Mouse (Mus musculus): ENCODE results near the gene Ntrk1. TPM values are rescaled to one million over a fixed set of nuclear protein-coding genes. Genes with fewer than 3 reads are reported as not detected.

Ntrk1 gene
- total and polyA plus RNA-seq, 3 experiments = not detected

DNA sequence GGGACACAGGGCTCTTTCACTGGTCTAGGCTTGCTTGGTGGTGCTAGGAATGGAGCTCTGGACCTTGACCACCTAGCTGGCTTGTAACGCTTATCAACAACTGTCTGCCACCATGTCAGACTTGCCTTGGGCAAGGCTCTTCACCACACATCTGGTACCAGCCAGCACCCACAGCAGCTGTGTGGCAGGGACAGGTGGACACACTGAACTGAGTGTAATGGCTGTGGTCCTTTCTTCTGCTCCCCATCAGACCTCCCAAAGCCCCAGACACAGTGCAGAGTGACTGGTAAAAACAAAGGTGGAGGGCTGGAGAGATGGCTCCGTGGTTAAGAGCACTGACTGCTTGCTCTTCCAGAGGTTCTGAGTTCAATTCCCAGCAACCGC lies 28.7 kb downstream of the Ntrk1 start:
- Histone ChIP-seq H3K27ac (ENCODE audit: control insufficient read depth, low read depth, low read length) (no peak overlapping the region), H3K79me2 (ENCODE audit: control insufficient read depth, insufficient read depth, low read length, poor library complexity) (no peaks in the 10 kb centered on the region), H3K27me3 (ENCODE audit: control insufficient read depth in 1 of 2, insufficient read depth in 2 of 2, low read length in 2 of 2) (no peaks in the 10 kb centered on the region), H3K36me3 (ENCODE audit: control insufficient read depth in 1 of 2, insufficient read depth in 2 of 2, low read length in 2 of 2) (no peaks in the 10 kb centered on the region), H3K4me1 (ENCODE audit: control insufficient read depth in 1 of 2, insufficient read depth in 2 of 2, low read length in 2 of 2) (peaks cover 0 to 5% of the 10 kb centered on the region in 2 experiments; a peak in 1 of 4 replicates), H3K4me3 (ENCODE audit: control insufficient read depth in 1 of 2, insufficient read depth in 1 of 2, low read depth in 2 of 2, low read length in 2 of 2) (no peak overlapping the region), H3K9ac (ENCODE audit: control insufficient read depth, low read depth, low read length, poor library complexity, severe bottlenecking) (no peak overlapping the region), H3K9me3 (replicated peaks; ENCODE audit: insufficient read depth, low read length) (no peaks in the 10 kb centered on the region)
- DNase-seq (ENCODE audit: low read depth, low spot score) = no peak
- TF ChIP-seq RAD21 (IDR thresholded peaks at IDR 0.05; ENCODE audit: low read depth, low read length) (no peak), CHD2 (IDR thresholded peaks at IDR 0.05; ENCODE audit: low read length) (no peak), ZNF384 (IDR thresholded peaks at IDR 0.05; ENCODE audit: low read depth, low read length) (no peak), MXI1 (IDR thresholded peaks at IDR 0.05; ENCODE audit: low read depth, low read length) (no peak), SIN3A (IDR thresholded peaks at IDR 0.05; ENCODE audit: low read length) (no peak), CTCF (IDR thresholded peaks at IDR 0.05 in 2 of 3, conservative IDR thresholded peaks at IDR 0.05 in 1 of 3; ENCODE audit: control insufficient read depth in 1 of 3, insufficient read depth in 1 of 3, low read depth in 2 of 3, low read length in 3 of 3, poor library complexity in 1 of 3, severe bottlenecking in 1 of 3) (no peak), EP300 (IDR thresholded peaks at IDR 0.05; ENCODE audit: low read depth in 1 of 2, low read length in 2 of 2) (no peak), ELF1 (IDR thresholded peaks at IDR 0.05; ENCODE audit: low read depth, low read length) (no peak), TAL1 (IDR thresholded peaks at IDR 0.05; ENCODE audit: low read length) (no peak), MEF2A (IDR thresholded peaks at IDR 0.05; ENCODE audit: extremely low read depth, insufficient replicate concordance, low read depth, low read length, poor library complexity, severe bottlenecking) (no peak), TBP (IDR thresholded peaks at IDR 0.05; ENCODE audit: low read depth, low read length) (no peak), RCOR1 (IDR thresholded peaks at IDR 0.05; ENCODE audit: low read depth, low read length) (no peak), GATA1 (IDR thresholded peaks at IDR 0.05; ENCODE audit: low read depth, low read length) (no peak)

DNA sequence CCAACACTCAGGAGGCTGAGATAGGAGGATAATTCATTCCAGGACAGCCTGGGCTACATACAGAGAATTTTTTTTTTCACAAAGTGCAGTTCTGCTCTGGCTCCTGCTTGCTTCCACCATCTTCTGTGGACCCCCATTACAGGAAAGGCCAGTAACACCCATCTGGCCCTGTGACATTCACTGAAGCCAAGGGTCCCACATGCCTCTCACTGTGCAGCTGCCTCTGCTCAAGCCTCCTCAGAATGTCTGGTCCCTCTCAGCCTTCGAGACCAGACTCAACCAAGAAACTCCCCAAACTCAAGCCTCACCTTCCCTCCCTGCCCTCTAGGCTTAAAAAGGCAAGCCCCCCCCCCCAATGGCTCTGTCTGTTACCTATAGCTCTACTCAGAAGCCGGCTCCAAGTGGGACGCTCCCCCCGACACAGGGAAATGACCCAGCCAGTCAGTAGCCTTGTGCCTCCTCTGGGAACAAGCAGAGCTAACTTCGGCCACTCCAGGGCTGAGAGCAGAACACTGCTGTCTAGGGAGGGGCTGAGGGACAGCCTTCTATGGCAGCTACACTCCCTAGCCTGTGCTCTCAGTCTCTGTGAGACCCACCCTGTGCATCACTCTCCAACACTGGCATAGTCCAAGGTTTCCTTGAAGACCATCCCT lies 29.2 kb downstream of the Ntrk1 start:
- Histone ChIP-seq H3K4me3 (ENCODE audit: control insufficient read depth in 1 of 2, insufficient read depth in 1 of 2, low read depth in 2 of 2, low read length in 2 of 2) (no peak overlapping the region), H3K9ac (ENCODE audit: control insufficient read depth, low read depth, low read length, poor library complexity, severe bottlenecking) (no peak overlapping the region), H3K79me2 (ENCODE audit: control insufficient read depth, insufficient read depth, low read length, poor library complexity) (no peaks in the 10 kb centered on the region), H3K27me3 (ENCODE audit: control insufficient read depth in 1 of 2, insufficient read depth in 2 of 2, low read length in 2 of 2) (no peaks in the 10 kb centered on the region), H3K36me3 (ENCODE audit: control insufficient read depth in 1 of 2, insufficient read depth in 2 of 2, low read length in 2 of 2) (no peaks in the 10 kb centered on the region), H3K27ac (ENCODE audit: control insufficient read depth, low read depth, low read length) (no peak overlapping the region), H3K4me1 (ENCODE audit: control insufficient read depth in 1 of 2, insufficient read depth in 2 of 2, low read length in 2 of 2) (peaks cover 0 to 5% of the 10 kb centered on the region in 2 experiments; a peak in 1 of 4 replicates), H3K9me3 (replicated peaks; ENCODE audit: insufficient read depth, low read length) (no peaks in the 10 kb centered on the region)
- DNase-seq (ENCODE audit: low read depth, low spot score) = no peak
- TF ChIP-seq TBP (IDR thresholded peaks at IDR 0.05; ENCODE audit: low read depth, low read length) = no peak
- no peak for TF ChIP-seq MEF2A (IDR thresholded peaks at IDR 0.05; ENCODE audit: extremely low read depth, insufficient replicate concordance, low read depth, low read length, poor library complexity, severe bottlenecking)
- TF ChIP-seq E2F4 (IDR thresholded peaks at IDR 0.05; ENCODE audit: borderline replicate concordance, low read depth, low read length) = no peak

DNA sequence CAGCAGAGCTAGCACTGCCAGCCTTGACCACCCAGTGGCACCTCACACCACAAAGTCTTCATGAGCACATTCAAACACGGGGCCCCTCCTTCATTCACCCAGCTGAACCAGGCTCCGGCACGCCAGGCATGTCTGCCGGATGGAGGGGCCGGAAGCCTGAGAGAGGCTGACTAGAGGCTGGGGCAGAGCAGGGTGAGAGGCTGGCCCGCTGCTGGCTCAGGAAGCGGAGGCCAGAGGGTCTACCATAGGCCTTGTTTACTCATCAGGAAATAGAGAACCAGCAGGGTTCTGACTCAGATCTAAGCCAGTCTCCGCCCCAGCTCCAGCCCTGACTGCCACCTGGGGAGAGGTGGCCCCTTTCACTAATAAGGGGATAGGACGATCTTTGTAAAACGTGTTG lies 29.9 kb downstream of the Ntrk1 start:
- Histone ChIP-seq H3K27ac (ENCODE audit: control insufficient read depth, low read depth, low read length) (no peak overlapping the region), H3K4me1 (ENCODE audit: control insufficient read depth in 1 of 2, insufficient read depth in 2 of 2, low read length in 2 of 2) (peaks cover 0 to 5% of the 10 kb centered on the region in 2 experiments; a peak in 1 of 4 replicates), H3K27me3 (ENCODE audit: control insufficient read depth in 1 of 2, insufficient read depth in 2 of 2, low read length in 2 of 2) (no peaks in the 10 kb centered on the region), H3K4me3 (ENCODE audit: control insufficient read depth in 1 of 2, insufficient read depth in 1 of 2, low read depth in 2 of 2, low read length in 2 of 2) (no peak overlapping the region), H3K9ac (ENCODE audit: control insufficient read depth, low read depth, low read length, poor library complexity, severe bottlenecking) (no peak overlapping the region), H3K9me3 (replicated peaks; ENCODE audit: insufficient read depth, low read length) (no peaks in the 10 kb centered on the region), H3K79me2 (ENCODE audit: control insufficient read depth, insufficient read depth, low read length, poor library complexity) (no peaks in the 10 kb centered on the region), H3K36me3 (ENCODE audit: control insufficient read depth in 1 of 2, insufficient read depth in 2 of 2, low read length in 2 of 2) (no peaks in the 10 kb centered on the region)
- no peak for TF ChIP-seq HCFC1 (IDR thresholded peaks at IDR 0.05; ENCODE audit: low read depth, low read length)
- no peak for TF ChIP-seq USF1 (IDR thresholded peaks at IDR 0.05; ENCODE audit: low read depth, low read length)
- TF ChIP-seq MAZ (IDR thresholded peaks at IDR 0.05; ENCODE audit: low read depth, low read length) = no peak
- no peak for TF ChIP-seq JUND (IDR thresholded peaks at IDR 0.05; ENCODE audit: low read depth, low read length)
- no peak for TF ChIP-seq TBP (IDR thresholded peaks at IDR 0.05; ENCODE audit: low read depth, low read length)
- TF ChIP-seq BHLHE40 (IDR thresholded peaks at IDR 0.05; ENCODE audit: borderline replicate concordance, low read depth, low read length) = no peak
- no peak for TF ChIP-seq MEF2A (IDR thresholded peaks at IDR 0.05; ENCODE audit: extremely low read depth, insufficient replicate concordance, low read depth, low read length, poor library complexity, severe bottlenecking)
- TF ChIP-seq POLR2AphosphoS2 (IDR thresholded peaks at IDR 0.05; ENCODE audit: low read length) = no peak
- TF ChIP-seq GABPA (IDR thresholded peaks at IDR 0.05; ENCODE audit: low read depth, low read length) = no peak
- DNase-seq (ENCODE audit: low read depth, low spot score) = no peak
